Mouse (Mus musculus): ENCODE results near the gene Cacna1c. TPM values are rescaled to one million over a fixed set of nuclear protein-coding genes. Genes with fewer than 3 reads are reported as not detected.

Cacna1c gene
- polyA plus RNA-seq, 1 experiment from 2014 or later = 3.6 TPM

GRCm38 (mm10) chr6:119128521-119128920 lies 67.7 kb downstream of the Cacna1c start:
- H3K9ac ChIP-seq = no peak overlapping the region
- 86% methylated on average over 8 of the region's 8 CpGs for WGBS

GRCm38 (mm10) chr6:119128076-119128475 lies 68.1 kb downstream of the Cacna1c start:
- ATAC-seq = no peak
- no peak overlapping the region for H3K4me2 ChIP-seq
- WGBS = 100% methylated on average over 1 of the region's 1 CpGs
- no peak overlapping the region for H3K27ac ChIP-seq
- H3K9ac ChIP-seq = no peak overlapping the region
- no peaks in the 10 kb centered on the region for H3K36me3 ChIP-seq (ENCODE audit: poor library complexity, severe bottlenecking)
- no peaks in the 10 kb centered on the region for H3K27me3 ChIP-seq
- no peak overlapping the region for H3K4me3 ChIP-seq
- no peaks in the 10 kb centered on the region for H3K9me3 ChIP-seq (replicated peaks)
- H3K4me1 ChIP-seq = peaks cover 8% of the 10 kb centered on the region

More at GRCm38 (mm10) chr6:119128521-119128920, 67.7 kb downstream of the Cacna1c start:
- no peak overlapping the region for H3K27ac ChIP-seq
- H3K4me3 ChIP-seq = no peak overlapping the region
- H3K9me3 ChIP-seq (replicated peaks) = no peaks in the 10 kb centered on the region
- H3K36me3 ChIP-seq (ENCODE audit: poor library complexity, severe bottlenecking) = no peaks in the 10 kb centered on the region
- peaks cover 8% of the 10 kb centered on the region for H3K4me1 ChIP-seq
- no peak overlapping the region for H3K4me2 ChIP-seq
- ATAC-seq = no peak
- H3K27me3 ChIP-seq = no peaks in the 10 kb centered on the region

GRCm38 (mm10) chr6:119126991-119127390 lies 69.2 kb downstream of the Cacna1c start:
- no peak for ATAC-seq
- Histone ChIP-seq H3K4me3 (no peak overlapping the region), H3K4me2 (no peak overlapping the region)

GRCm38 (mm10) chr6:119118371-119118770 lies 77.8 kb downstream of the Cacna1c start:
- Histone ChIP-seq H3K9me3 (replicated peaks) (no peaks in the 10 kb centered on the region), H3K9ac (no peak overlapping the region), H3K36me3 (ENCODE audit: poor library complexity, severe bottlenecking) (no peaks in the 10 kb centered on the region), H3K4me1 (no peaks in the 10 kb centered on the region), H3K27ac (no peak overlapping the region), H3K27me3 (no peaks in the 10 kb centered on the region), H3K4me2 (no peak overlapping the region), H3K4me3 (no peak overlapping the region)
- WGBS = 70% methylated on average over 4 of the region's 4 CpGs
- no peak for ATAC-seq

More at GRCm38 (mm10) chr6:119126991-119127390, 69.2 kb downstream of the Cacna1c start:
- H3K4me1 ChIP-seq = peaks cover 3% of the 10 kb centered on the region
- WGBS = 93% methylated on average over 3 of the region's 3 CpGs
- H3K27ac ChIP-seq = no peak overlapping the region
- no peaks in the 10 kb centered on the region for H3K27me3 ChIP-seq
- H3K9ac ChIP-seq = no peak overlapping the region
- no peaks in the 10 kb centered on the region for H3K36me3 ChIP-seq (ENCODE audit: poor library complexity, severe bottlenecking)
- no peaks in the 10 kb centered on the region for H3K9me3 ChIP-seq (replicated peaks)

- H3K4me1 ChIP-seq = no peaks in the 10 kb centered on the region
- no peak overlapping the region for H3K4me2 ChIP-seq
- H3K27me3 ChIP-seq = no peaks in the 10 kb centered on the region
- H3K27ac ChIP-seq = no peak overlapping the region
- no peaks in the 10 kb centered on the region for H3K9me3 ChIP-seq (replicated peaks)
- no peaks in the 10 kb centered on the region for H3K36me3 ChIP-seq (ENCODE audit: poor library complexity, severe bottlenecking)
- H3K9ac ChIP-seq = no peak overlapping the region
- ATAC-seq = no peak
- 95% methylated on average over 3 of the region's 3 CpGs for WGBS
- no peak overlapping the region for H3K4me3 ChIP-seq
Observed at GRCm38 (mm10) chr6:119116290-119116689, 79.9 kb downstream of the Cacna1c start.

- no peak overlapping the region for H3K4me2 ChIP-seq
- WGBS = 94% methylated on average over 4 of the region's 4 CpGs
- H3K27me3 ChIP-seq = no peaks in the 10 kb centered on the region
- H3K4me1 ChIP-seq = 0 out of 2 replicates have a peak, but pooled peaks cover 2% of the 10 kb centered on the region
- no peak overlapping the region for H3K4me3 ChIP-seq
- no peaks in the 10 kb centered on the region for H3K36me3 ChIP-seq (ENCODE audit: poor library complexity, severe bottlenecking)
- ATAC-seq = no peak
- H3K9ac ChIP-seq = no peak overlapping the region
- H3K9me3 ChIP-seq (replicated peaks) = no peaks in the 10 kb centered on the region
- no peak overlapping the region for H3K27ac ChIP-seq
Observed at GRCm38 (mm10) chr6:119113362-119113761, 82.9 kb downstream of the Cacna1c start.

GRCm38 (mm10) chr6:119110369-119110768 lies 85.8 kb downstream of the Cacna1c start:
- H3K4me1 ChIP-seq = peaks cover 22% of the 10 kb centered on the region
- no peak overlapping the region for H3K9ac ChIP-seq
- no peak for ATAC-seq
- H3K4me2 ChIP-seq = no peak overlapping the region
- no peak overlapping the region for H3K4me3 ChIP-seq
- no peaks in the 10 kb centered on the region for H3K9me3 ChIP-seq (replicated peaks)
- no peak overlapping the region for H3K27ac ChIP-seq
- WGBS = 85% methylated on average over 5 of the region's 5 CpGs
- H3K36me3 ChIP-seq (ENCODE audit: poor library complexity, severe bottlenecking) = no peaks in the 10 kb centered on the region
- H3K27me3 ChIP-seq = peaks cover 20% of the 10 kb centered on the region

- Histone ChIP-seq H3K4me3 (peak overlapping the region; percentile 70), H3K36me3 (ENCODE audit: poor library complexity, severe bottlenecking) (no peaks in the 10 kb centered on the region), H3K27ac (peak overlapping the region; percentile 84), H3K4me2 (peak overlapping the region; percentile 92), H3K4me1 (peaks cover 28% of the 10 kb centered on the region), H3K9me3 (replicated peaks) (no peaks in the 10 kb centered on the region), H3K27me3 (peaks cover 24% of the 10 kb centered on the region), H3K9ac (peak overlapping the region; percentile 77)
- peak; percentile 85 for ATAC-seq
- 0% methylated on average over 20 of the region's 93 CpGs for WGBS
Observed at GRCm38 (mm10) chr6:119108466-119109394, 87.5 kb downstream of the Cacna1c start.

GRCm38 (mm10) chr6:119107856-119108465 lies 88.3 kb downstream of the Cacna1c start:
- Histone ChIP-seq H3K36me3 (ENCODE audit: poor library complexity, severe bottlenecking) (no peaks in the 10 kb centered on the region), H3K9me3 (replicated peaks) (no peaks in the 10 kb centered on the region), H3K27ac (peak overlapping the region; percentile 84), H3K9ac (peak overlapping the region; percentile 77), H3K4me2 (peak overlapping the region; percentile 92), H3K27me3 (peaks cover 24% of the 10 kb centered on the region), H3K4me1 (peaks cover 28% of the 10 kb centered on the region), H3K4me3 (peak overlapping the region; percentile 70)
- ATAC-seq = peak; percentile 6
- WGBS = under 1% methylated on average over 45 of the region's 58 CpGs

GRCm38 (mm10) chr6:119107140-119107855 lies 88.9 kb downstream of the Cacna1c start:
- no peaks in the 10 kb centered on the region for H3K9me3 ChIP-seq (replicated peaks)

GRCm38 (mm10) chr6:119106726-119107125 lies 89.5 kb downstream of the Cacna1c start:
- 19% methylated on average over 7 of the region's 7 CpGs for WGBS
- H3K27me3 ChIP-seq = peaks cover 24% of the 10 kb centered on the region
- H3K4me2 ChIP-seq = peak overlapping the region; percentile 92
- H3K4me1 ChIP-seq = peaks cover 28% of the 10 kb centered on the region
- no peak overlapping the region for H3K27ac ChIP-seq
- H3K9ac ChIP-seq = peak overlapping the region; percentile 77
- H3K36me3 ChIP-seq (ENCODE audit: poor library complexity, severe bottlenecking) = no peaks in the 10 kb centered on the region
- peak overlapping the region; percentile 70 for H3K4me3 ChIP-seq
- ATAC-seq = no peak
- no peaks in the 10 kb centered on the region for H3K9me3 ChIP-seq (replicated peaks)

More at GRCm38 (mm10) chr6:119107140-119107855, 88.9 kb downstream of the Cacna1c start:
- H3K4me2 ChIP-seq = peak overlapping the region; percentile 92
- peaks cover 28% of the 10 kb centered on the region for H3K4me1 ChIP-seq
- H3K36me3 ChIP-seq (ENCODE audit: poor library complexity, severe bottlenecking) = no peaks in the 10 kb centered on the region
- peak; percentile 23 for ATAC-seq
- peak overlapping the region; percentile 70 for H3K4me3 ChIP-seq
- peak overlapping the region; percentile 84 for H3K27ac ChIP-seq
- peak overlapping the region; percentile 77 for H3K9ac ChIP-seq
- H3K27me3 ChIP-seq = peaks cover 24% of the 10 kb centered on the region
- under 1% methylated on average over 63 of the region's 69 CpGs for WGBS

All from forebrain, embryonic 13.5 days (tissue).